Mouse (Mus musculus) hindbrain, embryonic 10.5 days (tissue): Measurements from ENCODE around the gene Tfdp1. TPM values are rescaled to one million over a fixed set of nuclear protein-coding genes. Genes with fewer than 3 reads are reported as not detected.
A peak's percentile ranks its signal among the peaks of the same experiment; 100 is the strongest.

Source experiments
- DNase-seq: peaks from one replicate; pipeline ENCODE4 v3.0.0-alpha.2; 2017; ENCODE audit warnings: low spot score
- H3K27ac ChIP-seq: fragments of 300-500 bp; sonication (generic); 2 replicates; pipeline ENCODE4 v1.5.1; 2016; ENCODE audit warnings: mild to moderate bottlenecking, moderate library complexity
- H3K27me3 ChIP-seq: fragments of 300-500 bp; sonication (generic); 2 replicates; pipeline ENCODE4 v1.6.1; 2016; ENCODE audit warnings: mild to moderate bottlenecking; ENCODE audit not compliant: poor library complexity, insufficient read depth, severe bottlenecking
- H3K36me3 ChIP-seq: fragments of 300-500 bp; sonication (generic); 2 replicates; pipeline ENCODE4 v1.6.1; 2016; ENCODE audit warnings: mild to moderate bottlenecking, moderate library complexity
- H3K4me1 ChIP-seq: fragments of 300-500 bp; sonication (generic); replicated peaks from 2 replicates; pipeline ENCODE4 v1.6.1; 2016; ENCODE audit warnings: mild to moderate bottlenecking
- H3K4me3 ChIP-seq: fragments of 300-500 bp; sonication (generic); 2 replicates; pipeline ENCODE4 v1.5.1; 2016; ENCODE audit warnings: mild to moderate bottlenecking, moderate library complexity
- H3K9me3 ChIP-seq: fragments of 300-500 bp; sonication (generic); 2 replicates; pipeline ENCODE4 v1.6.1; 2016; ENCODE audit warnings: mild to moderate bottlenecking, moderate library complexity
- WGBS: fragments of 180-500 bp; shearing (Covaris S2); methylation state at CpG from one replicate; pipeline ENCODE4 v1.1.7; 2016; 5-methylcytosine and 5-hydroxymethylcytosine counted together
- polyA plus RNA-seq: library from polyadenylated mRNA; unstranded; fragments of >200 nt; fragmentation: Nextera tagmentation; extraction: Ambion mirVana; gene quantifications from 2 replicates; pipeline ENCODE4 v1.2.1, GENCODE M21; 2016

Gene Tfdp1
- 162 and 186 TPM in 2 replicates for polyA plus RNA-seq

DNA sequence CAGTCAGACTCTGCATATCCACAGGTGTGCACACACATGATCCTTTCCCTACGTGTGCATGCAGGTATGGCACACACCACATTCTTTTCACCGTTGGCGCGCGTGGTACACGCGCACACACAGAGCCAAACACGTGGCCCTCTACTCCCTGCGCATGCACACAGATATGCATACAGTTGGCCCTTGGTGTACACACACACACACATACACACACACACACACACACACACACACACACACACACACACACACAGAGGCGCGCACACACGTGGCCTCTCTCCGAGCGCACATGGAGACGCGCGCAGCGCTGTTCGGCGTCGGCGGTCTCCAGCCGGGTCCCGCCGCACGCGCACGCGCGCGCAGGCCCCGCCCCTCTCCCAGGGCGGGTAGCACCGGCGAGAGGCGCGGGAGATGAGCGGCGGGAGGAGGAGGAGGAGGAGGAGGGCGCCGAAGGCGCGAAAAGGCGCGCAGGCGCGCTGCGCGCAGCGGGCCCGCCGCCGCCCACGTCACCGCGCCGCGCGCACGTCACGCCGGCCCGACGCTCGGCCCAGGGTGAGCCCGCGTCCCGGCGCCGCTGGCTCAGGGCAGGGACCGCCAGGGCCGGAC lies at the start of gene Tfdp1:
Gene Tfdp1 (plus strand): TSS at position 497 of the 606 bp plus-strand sequence.
- H3K9me3 ChIP-seq: no peaks in the 10 kb centered on the region
- H3K4me1 ChIP-seq: peaks cover 28% of the 10 kb centered on the region
- peak; percentile 88 for DNase-seq
- H3K36me3 ChIP-seq: peaks cover 33% of the 10 kb centered on the region
- peak within 1 kb of the TSS; percentile 98 for H3K4me3 ChIP-seq
- H3K27ac ChIP-seq: peak within 1 kb of the TSS; percentile 98
- no peaks in the 10 kb centered on the region for H3K27me3 ChIP-seq
- WGBS: 9% methylated on average over 72 of the region's 72 CpGs

DNA sequence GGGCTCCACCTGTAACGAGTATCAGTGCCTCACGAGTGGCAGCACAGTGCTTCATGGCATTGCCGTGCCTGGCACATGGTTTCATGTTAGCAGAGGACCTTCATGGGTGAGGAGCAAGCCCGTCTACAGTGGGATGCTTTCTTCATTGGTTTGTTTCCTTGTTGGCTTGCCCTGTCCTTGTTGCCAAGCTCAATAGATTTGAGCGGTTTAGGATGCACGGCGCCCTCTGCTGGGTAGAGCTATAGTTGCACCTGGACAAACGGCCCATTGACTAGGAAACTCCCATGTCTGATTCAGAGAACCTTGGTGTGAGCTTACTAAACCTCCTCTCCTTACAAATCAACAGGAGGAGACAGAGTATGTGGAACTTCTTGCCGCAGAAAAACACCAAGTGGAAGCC lies 46.2 kb upstream of the Tfdp1 start:
- Histone ChIP-seq H3K27ac (no peak overlapping the region), H3K9me3 (no peaks in the 10 kb centered on the region), H3K27me3 (no peaks in the 10 kb centered on the region), H3K4me3 (no peak overlapping the region), H3K4me1 (peaks cover 9% of the 10 kb centered on the region), H3K36me3 (peaks cover 55% of the 10 kb centered on the region)
- WGBS: 27% methylated on average over 9 of the region's 9 CpGs
- peak; percentile 84 for DNase-seq

DNA sequence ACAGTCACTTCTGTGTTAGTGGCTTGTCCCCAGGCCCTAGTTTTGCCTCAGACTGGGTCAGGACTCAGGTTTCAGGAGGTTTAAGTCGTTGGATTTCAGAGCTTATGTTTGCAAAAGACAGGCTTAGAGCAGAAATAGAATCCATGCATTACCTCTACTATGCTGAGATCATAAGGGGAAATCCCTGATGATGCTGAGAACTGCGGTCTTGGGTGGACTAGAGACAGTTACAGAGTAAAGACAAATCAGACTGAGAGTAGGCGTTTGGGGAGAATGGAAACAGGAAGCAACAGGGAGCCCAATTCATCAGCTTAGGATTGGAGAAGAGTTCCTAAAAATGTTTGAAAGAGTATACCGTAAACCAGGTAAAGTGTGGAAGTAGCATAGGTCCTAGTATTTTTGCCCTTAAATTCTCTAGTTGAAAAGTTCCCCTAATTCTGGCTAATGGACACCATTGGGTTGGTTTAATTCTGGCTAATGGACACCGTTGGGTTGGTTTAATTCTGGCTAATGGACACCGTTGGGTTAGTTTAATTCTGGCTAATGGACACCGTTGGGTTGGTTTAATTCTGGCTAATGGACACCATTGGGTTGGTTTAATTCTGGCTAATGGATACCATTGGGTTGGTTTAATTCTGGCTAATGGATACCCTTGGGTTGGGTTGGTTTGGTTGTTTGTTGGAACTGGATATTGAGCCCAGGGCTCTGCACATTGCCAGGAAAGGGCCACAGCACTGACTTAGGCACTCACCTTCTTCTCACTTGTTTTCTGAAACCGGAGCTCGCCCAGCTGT lies 44.7 kb upstream of the Tfdp1 start:
- 94% methylated on average over 9 of the region's 9 CpGs for WGBS
- Histone ChIP-seq H3K36me3 (peaks cover 70% of the 10 kb centered on the region), H3K4me1 (peaks cover 5% of the 10 kb centered on the region), H3K27ac (no peak overlapping the region), H3K4me3 (no peak overlapping the region), H3K9me3 (no peaks in the 10 kb centered on the region), H3K27me3 (no peaks in the 10 kb centered on the region)
- DNase-seq: no peak

DNA sequence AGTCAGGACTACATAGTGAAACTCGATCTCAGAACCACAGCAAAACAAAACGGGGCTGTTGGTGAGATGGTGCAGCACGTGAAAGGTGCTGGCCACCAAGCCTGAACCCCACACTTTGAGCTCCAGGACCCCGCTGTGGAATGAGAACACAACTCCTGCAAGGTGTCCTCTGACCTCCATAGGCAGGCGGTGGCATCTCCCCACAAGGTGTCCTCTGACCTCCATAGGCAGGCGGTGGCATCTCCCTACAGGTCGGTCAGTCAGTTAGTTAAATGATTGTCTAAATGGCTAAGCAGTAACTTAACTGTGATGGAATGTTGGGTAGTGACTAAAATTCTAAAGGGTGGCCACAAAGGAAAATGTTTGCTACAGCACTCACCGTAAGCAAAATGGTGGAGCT lies 39.0 kb upstream of the Tfdp1 start:
- no peak overlapping the region for H3K27ac ChIP-seq
- H3K4me3 ChIP-seq: no peak overlapping the region
- H3K36me3 ChIP-seq: peaks cover 97% of the 10 kb centered on the region
- H3K27me3 ChIP-seq: no peaks in the 10 kb centered on the region
- WGBS: 95% methylated on average over 8 of the region's 8 CpGs
- no peak for DNase-seq
- no peaks in the 10 kb centered on the region for H3K4me1 ChIP-seq
- H3K9me3 ChIP-seq: peaks cover 10% of the 10 kb centered on the region; the same call in 1 of the 2 replicates

DNA sequence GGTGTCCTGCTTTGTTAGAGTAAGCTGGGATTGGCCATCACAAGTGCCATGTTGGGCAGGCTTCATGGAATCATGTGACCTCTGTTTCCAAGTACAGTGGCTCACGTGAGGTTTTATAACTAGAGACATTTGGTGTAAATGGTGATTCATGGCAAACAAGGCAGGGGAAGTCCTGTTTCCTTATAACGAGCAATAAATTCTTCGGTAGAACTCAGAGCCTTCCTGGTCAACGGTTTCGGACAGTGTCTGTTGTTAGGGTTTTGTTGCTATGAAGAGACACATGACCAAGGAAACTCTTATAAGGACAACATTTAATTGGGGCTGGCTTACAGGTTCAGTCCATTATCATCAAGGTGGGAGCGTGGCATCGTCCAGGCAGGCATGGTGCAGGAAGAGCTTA lies 37.5 kb upstream of the Tfdp1 start:
- Histone ChIP-seq H3K27ac (no peak overlapping the region), H3K27me3 (no peaks in the 10 kb centered on the region), H3K4me3 (no peak overlapping the region), H3K4me1 (no peaks in the 10 kb centered on the region), H3K36me3 (peaks cover 97% of the 10 kb centered on the region), H3K9me3 (peaks cover 14% of the 10 kb centered on the region; the same call in 1 of the 2 replicates)
- DNase-seq: no peak
- WGBS: 94% methylated on average over 7 of the region's 7 CpGs

DNA sequence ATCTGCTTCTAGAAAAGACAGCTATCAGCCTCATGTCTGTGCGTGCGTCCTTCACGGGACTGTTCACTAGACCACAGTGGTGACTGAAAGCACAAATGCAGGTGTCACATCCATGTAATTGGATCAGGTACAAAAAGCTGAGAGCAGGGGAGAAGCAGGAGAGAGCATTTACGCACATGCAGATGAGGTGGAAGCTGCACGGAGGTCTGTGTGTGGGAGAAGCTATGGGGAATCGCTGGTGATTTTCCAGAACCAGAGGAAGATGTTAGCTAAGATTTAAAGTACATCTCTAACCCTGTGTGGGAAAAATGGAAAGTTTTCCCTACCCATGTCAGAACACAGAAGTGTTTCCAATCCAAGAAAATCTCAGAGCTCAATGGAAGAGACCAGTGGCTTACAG lies 33.1 kb upstream of the Tfdp1 start:
- H3K36me3 ChIP-seq: peaks cover 81% of the 10 kb centered on the region
- 94% methylated on average over 6 of the region's 6 CpGs for WGBS
- H3K4me1 ChIP-seq: no peaks in the 10 kb centered on the region

DNA sequence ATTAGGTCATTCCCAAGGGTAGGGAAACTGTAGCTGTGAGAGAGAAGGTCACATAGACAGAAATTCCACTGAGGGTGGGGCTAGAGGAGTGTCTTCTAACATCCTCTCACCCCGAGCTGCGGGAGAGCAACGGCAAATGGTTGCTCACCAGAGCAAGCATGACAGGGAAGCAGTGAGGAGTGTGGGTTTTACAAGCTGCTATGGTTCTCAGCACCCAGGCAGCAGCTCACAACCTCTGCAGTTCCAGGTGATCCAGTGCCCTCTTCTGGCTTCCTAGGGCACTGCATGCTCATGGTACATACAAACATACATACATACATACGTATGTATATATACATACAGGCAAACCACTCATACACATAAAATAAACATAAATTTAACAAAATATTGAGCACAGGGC lies 32.7 kb upstream of the Tfdp1 start:
- Histone ChIP-seq H3K4me1 (no peaks in the 10 kb centered on the region), H3K4me3 (no peak overlapping the region), H3K27ac (no peak overlapping the region), H3K27me3 (no peaks in the 10 kb centered on the region), H3K36me3 (peaks cover 81% of the 10 kb centered on the region), H3K9me3 (0 out of 2 replicates have a peak, but pooled peaks cover 3% of the 10 kb centered on the region)
- DNase-seq: no peak
- 96% methylated on average over 4 of the region's 4 CpGs for WGBS

More for the DNA sequence above, 33.1 kb upstream of the Tfdp1 start:
- Histone ChIP-seq H3K4me3 (no peak overlapping the region), H3K27ac (no peak overlapping the region), H3K27me3 (no peaks in the 10 kb centered on the region), H3K9me3 (0 out of 2 replicates have a peak, but pooled peaks cover 3% of the 10 kb centered on the region)
- no peak for DNase-seq

DNA sequence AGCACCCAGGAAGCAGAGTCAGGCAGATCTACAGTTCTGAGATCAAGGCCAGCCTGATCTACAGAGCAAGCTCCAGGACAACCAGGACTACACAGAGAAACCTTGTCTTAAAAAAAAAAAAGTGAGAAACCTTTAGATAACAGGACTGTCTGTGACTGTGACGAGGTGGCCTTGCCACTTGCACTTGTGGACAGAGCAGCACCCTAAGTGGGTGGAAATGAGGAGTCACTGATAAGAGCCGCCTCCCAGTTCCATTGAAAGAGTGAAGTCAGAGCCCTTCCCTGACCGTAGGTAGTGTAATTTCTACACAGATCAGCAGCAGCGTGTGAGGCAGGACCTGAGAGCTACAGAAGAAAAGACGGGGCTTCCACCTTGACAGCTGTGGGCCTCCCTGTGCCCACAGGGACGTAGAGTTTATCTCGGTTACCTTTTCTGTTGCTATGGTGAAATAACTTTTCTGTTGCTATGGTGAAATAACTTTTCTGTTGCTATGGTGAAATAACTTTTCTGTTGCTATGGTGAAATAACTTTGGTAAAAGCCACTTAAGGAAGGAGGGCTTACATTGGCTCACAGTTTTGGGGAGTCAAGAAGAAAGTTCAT lies 32.1 kb upstream of the Tfdp1 start:
- Histone ChIP-seq H3K4me1 (no peaks in the 10 kb centered on the region), H3K36me3 (peaks cover 81% of the 10 kb centered on the region), H3K27me3 (no peaks in the 10 kb centered on the region), H3K27ac (no peak overlapping the region), H3K4me3 (no peak overlapping the region), H3K9me3 (0 out of 2 replicates have a peak, but pooled peaks cover 3% of the 10 kb centered on the region)
- no peak for DNase-seq
- 85% methylated on average over 7 of the region's 7 CpGs for WGBS

DNA sequence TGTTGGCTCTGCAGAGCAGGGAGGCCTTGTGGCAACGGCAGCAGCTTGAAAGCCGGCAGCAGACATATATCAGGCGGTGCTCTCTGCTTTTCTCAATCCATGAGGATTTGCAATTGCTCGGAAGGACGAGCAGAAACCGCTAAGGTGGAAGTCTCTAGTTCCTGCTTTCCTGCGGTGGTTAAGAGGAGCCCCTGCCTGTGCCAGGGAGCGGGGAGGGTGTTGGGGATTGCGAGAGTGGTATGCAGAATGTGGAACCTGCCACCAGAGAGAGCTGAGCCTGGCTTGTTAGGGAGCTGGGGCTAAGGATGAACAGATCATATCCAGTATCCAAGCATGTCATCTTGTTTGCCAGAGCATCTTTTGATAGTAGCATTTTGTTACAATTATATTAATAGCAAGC lies 31.6 kb upstream of the Tfdp1 start:
- 85% methylated on average over 9 of the region's 9 CpGs for WGBS
- Histone ChIP-seq H3K4me1 (no peaks in the 10 kb centered on the region), H3K9me3 (0 out of 2 replicates have a peak, but pooled peaks cover 3% of the 10 kb centered on the region), H3K27ac (no peak overlapping the region), H3K36me3 (peaks cover 78% of the 10 kb centered on the region), H3K27me3 (no peaks in the 10 kb centered on the region), H3K4me3 (no peak overlapping the region)
- no peak for DNase-seq

DNA sequence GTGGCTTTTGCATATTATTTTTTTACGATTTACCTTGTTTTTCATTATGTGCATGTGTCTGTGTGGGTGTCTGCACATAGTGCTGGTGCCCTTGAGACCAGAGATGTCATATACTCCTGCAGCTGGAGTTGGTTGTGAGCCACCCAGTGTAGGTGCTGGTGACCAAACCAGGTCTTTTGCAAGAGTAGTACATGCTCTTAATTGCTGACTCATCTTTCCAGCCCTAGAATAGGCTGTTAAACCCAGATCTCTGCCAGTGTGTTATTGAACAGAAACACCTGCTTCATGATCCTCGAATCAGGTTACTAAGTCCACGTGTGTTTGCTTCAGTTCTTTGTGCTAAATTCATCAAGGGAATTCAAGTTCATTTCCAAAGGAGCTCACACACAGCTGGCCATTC lies 23.6 kb upstream of the Tfdp1 start:
- no peaks in the 10 kb centered on the region for H3K9me3 ChIP-seq
- no peak overlapping the region for H3K27ac ChIP-seq
- no peak for DNase-seq
- H3K27me3 ChIP-seq: no peaks in the 10 kb centered on the region
- 81% methylated on average over 3 of the region's 3 CpGs for WGBS
- H3K4me1 ChIP-seq: no peaks in the 10 kb centered on the region
- H3K36me3 ChIP-seq: peaks cover 79% of the 10 kb centered on the region
- no peak overlapping the region for H3K4me3 ChIP-seq

DNA sequence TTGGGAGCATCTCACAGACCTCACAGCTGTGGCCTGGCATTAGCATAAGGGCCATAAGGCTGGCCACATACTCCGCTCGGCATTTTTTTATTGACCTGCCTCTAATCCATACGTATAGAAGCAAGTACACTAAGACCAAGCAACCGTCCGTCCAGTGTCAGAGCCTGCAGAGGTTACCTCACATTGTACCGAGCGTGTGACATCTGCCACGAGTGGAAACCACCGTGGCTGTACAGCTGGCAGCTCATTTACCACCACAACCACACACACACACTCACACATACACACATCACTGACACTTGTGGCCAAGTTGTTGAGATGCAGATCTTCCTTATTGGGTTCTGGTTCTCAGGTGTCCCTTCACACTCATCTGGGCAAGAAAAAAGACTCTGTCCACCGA lies 21.9 kb upstream of the Tfdp1 start:
- Histone ChIP-seq H3K27ac (no peak overlapping the region), H3K27me3 (no peaks in the 10 kb centered on the region), H3K9me3 (no peaks in the 10 kb centered on the region), H3K4me1 (no peaks in the 10 kb centered on the region), H3K36me3 (peaks cover 71% of the 10 kb centered on the region), H3K4me3 (no peak overlapping the region)
- WGBS: 94% methylated on average over 10 of the region's 10 CpGs
- no peak for DNase-seq

DNA sequence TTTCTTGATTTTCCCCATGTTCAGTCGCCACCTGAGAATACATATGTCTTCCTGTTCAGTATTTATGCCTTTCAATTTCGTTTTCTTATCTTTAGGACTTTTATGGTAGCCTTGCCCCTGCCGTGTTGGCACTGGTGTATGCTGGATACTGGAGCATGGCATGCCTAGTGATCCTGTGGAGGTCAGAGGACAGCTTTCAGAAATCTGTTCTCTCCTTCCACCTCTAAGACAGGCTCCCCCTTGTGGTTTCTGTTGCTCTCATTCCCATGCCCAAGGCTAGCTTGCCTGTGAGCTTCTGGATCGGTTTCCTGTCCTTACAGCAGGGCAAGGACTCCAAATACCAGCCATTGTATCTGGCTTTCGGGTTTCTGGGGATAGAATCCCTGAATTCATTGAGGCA lies 12.0 kb upstream of the Tfdp1 start:
- peaks cover 9% of the 10 kb centered on the region for H3K4me1 ChIP-seq
- H3K27ac ChIP-seq: no peak overlapping the region
- WGBS: 33% methylated on average over 5 of the region's 5 CpGs
- no peaks in the 10 kb centered on the region for H3K9me3 ChIP-seq
- no peak overlapping the region for H3K4me3 ChIP-seq
- peaks cover 8% of the 10 kb centered on the region for H3K36me3 ChIP-seq
- peaks cover 6% of the 10 kb centered on the region; the same call in 1 of the 2 replicates for H3K27me3 ChIP-seq
- peak; percentile 39 for DNase-seq

DNA sequence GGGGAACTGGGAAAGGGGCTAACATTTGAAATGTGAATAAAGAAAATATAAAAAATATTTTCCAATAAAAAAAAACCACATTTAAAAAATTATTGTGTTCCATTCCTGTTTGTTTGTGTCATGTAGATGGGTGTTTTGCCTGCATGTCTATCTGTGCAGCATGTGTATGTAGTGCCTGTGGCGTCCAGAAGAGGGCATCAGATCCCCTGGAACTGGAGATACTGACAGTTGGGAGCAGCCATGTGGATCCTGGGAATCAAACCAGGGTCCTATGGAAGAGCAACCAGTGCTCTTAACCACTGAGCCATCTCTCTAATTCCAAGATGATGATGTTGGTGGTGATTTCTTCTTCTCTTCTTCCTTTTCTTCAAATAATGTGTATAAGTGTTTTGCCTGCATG lies 3.9 kb upstream of the Tfdp1 start:
- DNase-seq: no peak
- Histone ChIP-seq H3K36me3 (no peaks in the 10 kb centered on the region), H3K4me3 (no peak overlapping the region), H3K27ac (no peak overlapping the region), H3K27me3 (no peaks in the 10 kb centered on the region), H3K4me1 (peaks cover 8% of the 10 kb centered on the region; the same call in 1 of the 2 replicates), H3K9me3 (no peaks in the 10 kb centered on the region)
- WGBS: 51% methylated on average over 1 of the region's 1 CpGs
